Mouse (Mus musculus): ENCODE results near the gene Snx20.

DNA sequence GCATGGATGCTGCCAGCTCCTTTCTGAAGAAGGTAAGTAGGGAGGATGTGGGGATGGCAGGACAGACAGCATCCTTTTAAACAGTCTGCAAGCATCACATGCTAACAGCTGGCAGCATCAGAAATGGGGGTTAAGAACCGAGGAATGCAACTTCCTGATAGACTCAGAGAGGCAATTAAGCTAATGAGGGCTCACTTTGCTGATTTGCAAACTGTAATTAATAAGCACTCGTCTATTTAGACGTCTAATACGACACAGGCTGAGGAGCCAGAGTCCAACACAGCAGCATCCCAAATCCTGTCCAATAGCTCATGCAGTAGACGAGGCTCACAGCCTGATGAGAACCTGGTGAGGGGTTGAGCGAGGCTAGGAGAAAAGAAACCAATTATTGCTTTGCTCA lies 25.7 kb downstream of the Snx20 start:
- TF ChIP-seq TAL1 (IDR thresholded peaks at IDR 0.05; ENCODE audit: low read length) (no peak), EP300 (IDR thresholded peaks at IDR 0.05; ENCODE audit: low read depth in 1 of 2, low read length in 2 of 2) (no peak), POLR2A (IDR thresholded peaks at IDR 0.05; ENCODE audit: control insufficient read depth in 1 of 2, insufficient read depth in 1 of 2, low read depth in 1 of 2, low read length in 2 of 2, poor library complexity in 1 of 2) (no peak), CTCF (IDR thresholded peaks at IDR 0.05 in 2 of 3, conservative IDR thresholded peaks at IDR 0.05 in 1 of 3; ENCODE audit: control insufficient read depth in 1 of 3, insufficient read depth in 1 of 3, low read depth in 2 of 3, low read length in 3 of 3, poor library complexity in 1 of 3, severe bottlenecking in 1 of 3) (no peak), POLR2AphosphoS2 (IDR thresholded peaks at IDR 0.05; ENCODE audit: low read length) (no peak), KAT2A (conservative IDR thresholded peaks at IDR 0.05; ENCODE audit: low read depth, low read length) (no peak), E2F4 (IDR thresholded peaks at IDR 0.05; ENCODE audit: borderline replicate concordance, low read depth, low read length) (no peak), MAZ (IDR thresholded peaks at IDR 0.05; ENCODE audit: low read depth, low read length) (no peak)

All from MEL (cell line).